Mouse (Mus musculus): Measurements from ENCODE around the gene Rasgef1a. TPM values are rescaled to one million over a fixed set of nuclear protein-coding genes. Genes with fewer than 3 reads are reported as not detected.
A peak's percentile ranks its signal among the peaks of the same experiment; 100 is the strongest.

Rasgef1a gene
- polyA plus RNA-seq, 1 experiment from 2014 or later, result 1.4 TPM

DNA sequence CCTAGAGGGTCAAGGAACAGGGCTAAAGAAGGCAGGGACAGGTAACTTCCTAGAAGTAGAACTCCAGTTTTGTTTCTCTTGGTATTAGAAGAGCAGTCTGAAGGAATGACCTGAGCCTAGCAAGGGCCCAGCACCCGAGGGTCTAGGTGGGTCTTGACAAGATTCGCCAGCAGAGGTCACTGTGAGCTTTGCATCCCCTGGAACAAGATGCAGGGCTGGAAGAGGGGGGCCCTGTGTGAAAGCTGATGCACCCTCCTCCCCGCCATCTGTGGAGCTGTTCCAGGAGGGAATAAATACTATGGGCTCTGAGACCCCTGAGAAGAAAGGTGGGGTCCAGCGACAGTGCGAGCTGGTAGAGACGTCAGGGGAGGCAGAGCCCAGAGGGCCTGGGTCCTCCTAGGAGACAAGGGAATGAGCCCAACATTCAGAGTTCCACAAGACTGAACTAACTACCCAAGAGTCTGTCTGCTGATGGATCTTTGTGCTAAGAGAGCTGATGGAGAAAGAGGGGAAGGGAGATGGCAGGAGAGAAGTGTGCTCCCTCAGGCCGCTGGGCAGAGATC, 53.8 kb downstream of the Rasgef1a start:
- H3K9me3 ChIP-seq, result no peaks in the 10 kb centered on the region
- H3K27me3 ChIP-seq, result peaks cover 27% of the 10 kb centered on the region
- ATAC-seq, result peak; percentile 41
- peaks cover 24% of the 10 kb centered on the region for H3K4me1 ChIP-seq (replicated peaks)
- H3K27ac ChIP-seq, result no peak overlapping the region
- WGBS, result 15% methylated on average over 7 of the region's 7 CpGs
- H3K9ac ChIP-seq (replicated peaks), result peak overlapping the region; percentile 71; the same call in 1 of the 2 replicates
- H3K4me2 ChIP-seq (replicated peaks), result peak overlapping the region; percentile 99
- H3K4me3 ChIP-seq (replicated peaks), result no peak overlapping the region
- H3K36me3 ChIP-seq, result no peaks in the 10 kb centered on the region

DNA sequence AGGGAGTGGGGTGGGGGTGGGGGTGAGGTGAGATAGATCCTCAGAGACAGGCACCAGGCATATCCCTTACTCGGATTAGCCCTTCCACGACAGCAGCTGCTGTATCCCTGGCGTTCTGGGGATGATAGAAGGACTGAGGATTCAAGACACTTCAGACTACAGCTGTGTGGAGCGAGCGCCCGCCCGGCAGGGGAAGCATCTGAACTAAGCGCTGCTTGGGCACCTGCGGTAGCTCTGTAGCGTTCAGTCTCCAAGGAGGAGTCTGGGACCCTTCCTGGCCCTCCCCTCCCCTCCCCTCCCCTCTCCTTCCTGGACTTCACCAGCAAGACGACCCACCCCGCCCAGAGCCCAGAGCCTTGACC, 54.6 kb downstream of the Rasgef1a start:
- Histone ChIP-seq H3K27me3 (peaks cover 27% of the 10 kb centered on the region), H3K9me3 (no peaks in the 10 kb centered on the region), H3K4me1 (replicated peaks) (peaks cover 24% of the 10 kb centered on the region), H3K9ac (replicated peaks) (peak overlapping the region; percentile 71), H3K36me3 (no peaks in the 10 kb centered on the region), H3K4me2 (replicated peaks) (peak overlapping the region; percentile 99), H3K4me3 (replicated peaks) (peak overlapping the region; percentile 52), H3K27ac (no peak overlapping the region)
- 0% methylated on average over 12 of the region's 12 CpGs for WGBS
- ATAC-seq, result peak; percentile 77

DNA sequence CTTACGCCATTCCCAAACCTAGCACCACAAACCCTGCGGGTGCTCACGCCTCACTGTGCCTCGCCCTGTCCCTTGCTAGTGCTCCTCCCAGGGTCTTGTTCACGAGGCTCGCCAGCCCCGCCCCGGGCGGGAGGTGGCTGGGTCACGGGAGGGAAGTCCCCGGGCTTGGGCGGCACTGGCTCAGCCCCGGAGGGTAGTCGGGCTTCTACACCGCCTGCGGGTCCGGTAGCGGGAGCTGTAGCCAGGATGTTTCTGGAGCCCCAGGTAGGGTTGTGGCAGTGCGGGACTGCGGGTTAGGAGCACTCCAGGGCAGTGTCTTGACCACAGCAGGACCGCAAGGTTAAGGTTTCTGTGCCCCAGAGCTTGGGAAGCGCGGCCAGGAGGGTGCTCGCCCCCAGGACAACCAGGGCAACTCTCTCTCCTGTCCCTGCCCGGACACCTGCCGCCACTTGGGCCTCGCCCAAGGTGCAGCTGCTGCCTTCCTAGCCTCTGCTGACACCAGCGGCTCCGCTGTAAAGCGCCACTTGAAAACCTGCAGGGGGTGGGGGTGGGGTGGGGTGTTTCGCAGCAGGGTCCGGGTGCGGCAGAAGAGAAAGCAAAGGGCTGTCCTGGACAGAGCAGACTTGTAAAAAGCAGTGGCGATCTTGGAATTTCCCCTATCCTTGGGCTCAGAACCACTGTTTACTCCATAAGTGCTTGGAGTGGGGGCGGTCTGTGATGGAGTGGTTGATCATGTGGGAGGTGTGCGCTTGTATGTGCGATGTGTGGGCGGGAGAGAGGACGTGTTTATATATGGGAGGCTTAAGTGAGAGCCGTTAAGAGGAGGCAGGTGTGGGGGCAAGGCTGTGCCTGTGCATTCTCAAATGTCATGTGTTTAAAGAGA, 55.2 kb downstream of the Rasgef1a start:
- Histone ChIP-seq H3K4me3 (replicated peaks) (peak overlapping the region; percentile 52), H3K27ac (no peak overlapping the region), H3K4me2 (replicated peaks) (peak overlapping the region; percentile 99), H3K9me3 (no peaks in the 10 kb centered on the region), H3K4me1 (replicated peaks) (peaks cover 24% of the 10 kb centered on the region), H3K27me3 (peaks cover 27% of the 10 kb centered on the region), H3K36me3 (no peaks in the 10 kb centered on the region), H3K9ac (replicated peaks) (peak overlapping the region; percentile 71)
- peak; percentile 74 for ATAC-seq
- 2% methylated on average over 40 of the region's 40 CpGs for WGBS

DNA sequence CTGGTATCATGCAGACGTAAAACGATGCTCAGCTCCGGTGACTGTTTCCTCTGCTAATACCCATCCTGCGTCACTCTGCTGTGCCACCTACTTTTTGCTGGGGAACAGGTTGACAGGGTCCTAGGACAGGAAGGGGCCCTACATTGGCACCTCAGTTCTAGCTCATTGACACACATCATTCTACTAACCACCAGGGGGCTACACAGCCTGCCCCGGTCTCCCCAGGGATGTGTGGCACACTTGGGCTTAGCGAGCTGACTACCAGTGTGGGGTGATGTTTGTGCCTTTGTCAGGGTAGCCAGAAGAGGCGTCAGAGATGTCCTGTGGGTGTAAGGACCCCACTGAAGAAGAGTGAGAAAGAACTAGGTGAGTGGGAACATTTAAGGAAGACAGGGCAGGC, 56.5 kb downstream of the Rasgef1a start:
- ATAC-seq, result no peak
- Histone ChIP-seq H3K9me3 (no peaks in the 10 kb centered on the region), H3K27me3 (peaks cover 27% of the 10 kb centered on the region), H3K27ac (no peak overlapping the region), H3K4me1 (replicated peaks) (peaks cover 24% of the 10 kb centered on the region), H3K4me3 (replicated peaks) (no peak overlapping the region), H3K36me3 (no peaks in the 10 kb centered on the region), H3K9ac (replicated peaks) (no peak overlapping the region), H3K4me2 (replicated peaks) (no peak overlapping the region)
- 72% methylated on average over 7 of the region's 7 CpGs for WGBS

DNA sequence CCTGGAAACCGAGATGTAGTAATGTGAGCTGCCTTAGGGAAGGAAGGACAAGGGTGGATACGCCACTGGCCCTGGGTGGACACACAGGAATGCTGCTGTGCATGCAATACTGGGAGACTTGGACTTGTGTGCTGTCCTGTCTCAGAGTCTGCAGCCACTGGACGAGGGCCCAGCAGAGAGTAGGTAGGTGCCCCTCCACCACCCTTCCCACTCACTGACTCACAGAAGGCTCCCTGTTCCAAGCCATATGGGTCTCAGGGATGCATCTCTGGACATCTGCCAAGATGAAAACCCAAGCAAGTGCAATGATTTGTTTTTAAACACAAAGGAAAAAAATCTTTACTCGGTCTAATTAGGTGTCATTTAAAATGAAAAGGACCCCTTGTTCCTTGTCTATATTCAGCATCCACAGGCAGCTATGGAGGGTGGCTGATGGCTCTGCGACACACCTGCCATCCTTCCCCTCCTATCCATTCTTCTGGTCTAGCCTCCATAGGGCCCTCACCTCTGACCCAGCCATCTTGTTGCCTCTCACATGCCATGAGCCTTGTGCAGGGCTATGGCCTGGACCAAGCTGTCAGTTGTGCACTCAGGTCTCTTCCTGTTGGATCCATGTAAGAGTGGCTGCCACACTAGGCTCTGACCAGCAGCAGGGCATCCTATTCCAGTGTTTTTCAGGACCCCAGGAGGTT, 59.2 kb downstream of the Rasgef1a start:
- WGBS, result 78% methylated on average over 5 of the region's 5 CpGs
- ATAC-seq, result no peak

DNA sequence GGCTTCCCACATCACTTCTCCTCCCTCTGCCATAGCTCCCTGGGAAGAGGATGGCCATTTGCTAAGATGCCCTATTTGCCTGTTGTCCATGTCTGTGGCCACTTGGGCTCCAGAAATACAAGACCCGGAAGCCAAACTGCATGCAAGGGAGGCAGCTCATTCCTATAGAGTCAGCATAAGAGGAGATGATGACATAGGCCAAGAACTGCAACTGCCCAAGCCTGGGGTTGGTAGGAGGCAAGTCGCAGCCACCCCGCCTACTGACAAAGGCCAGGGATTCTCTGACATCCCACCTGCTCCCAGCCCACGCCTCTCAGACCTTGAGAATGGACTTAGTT, 59.7 kb downstream of the Rasgef1a start:
- 87% methylated on average over 4 of the region's 4 CpGs for WGBS
- H3K27me3 ChIP-seq, result peaks cover 20% of the 10 kb centered on the region

More for the DNA sequence above, 59.2 kb downstream of the Rasgef1a start:
- H3K9ac ChIP-seq (replicated peaks), result no peak overlapping the region
- no peak overlapping the region for H3K27ac ChIP-seq
- H3K4me2 ChIP-seq (replicated peaks), result no peak overlapping the region
- peaks cover 21% of the 10 kb centered on the region for H3K4me1 ChIP-seq (replicated peaks)
- H3K4me3 ChIP-seq (replicated peaks), result no peak overlapping the region
- no peaks in the 10 kb centered on the region for H3K9me3 ChIP-seq
- peaks cover 21% of the 10 kb centered on the region for H3K27me3 ChIP-seq
- no peaks in the 10 kb centered on the region for H3K36me3 ChIP-seq

DNA sequence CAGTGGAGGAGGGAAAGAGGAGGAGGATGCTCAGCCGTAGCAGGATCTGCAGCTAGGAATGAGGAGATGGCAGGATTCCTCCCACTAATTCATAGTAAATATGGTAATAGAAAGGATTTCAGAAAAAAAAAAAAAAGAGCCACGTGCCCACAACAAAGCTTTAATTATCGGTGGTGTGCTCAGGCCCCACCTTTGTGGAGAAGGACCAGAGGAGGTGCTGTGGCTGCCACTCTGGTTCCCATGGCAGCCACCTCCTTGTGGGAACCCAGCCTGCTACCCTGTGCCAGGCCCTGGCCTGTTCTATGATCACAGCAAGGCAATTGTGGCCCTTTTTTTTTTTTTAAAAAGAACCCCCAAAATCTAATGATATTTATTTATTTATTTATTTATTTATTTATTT, 60.2 kb downstream of the Rasgef1a start:
- H3K4me2 ChIP-seq (replicated peaks), result no peak overlapping the region
- no peak overlapping the region for H3K4me3 ChIP-seq (replicated peaks)
- ATAC-seq, result no peak
- H3K9me3 ChIP-seq, result no peaks in the 10 kb centered on the region
- no peak overlapping the region for H3K9ac ChIP-seq (replicated peaks)
- peaks cover 11% of the 10 kb centered on the region for H3K4me1 ChIP-seq (replicated peaks)
- no peaks in the 10 kb centered on the region for H3K36me3 ChIP-seq
- 52% methylated on average over 3 of the region's 3 CpGs for WGBS
- H3K27me3 ChIP-seq, result peaks cover 20% of the 10 kb centered on the region
- H3K27ac ChIP-seq, result no peak overlapping the region

More for the DNA sequence above, 59.7 kb downstream of the Rasgef1a start:
- H3K9me3 ChIP-seq, result no peaks in the 10 kb centered on the region
- H3K9ac ChIP-seq (replicated peaks), result no peak overlapping the region
- H3K4me2 ChIP-seq (replicated peaks), result no peak overlapping the region
- no peak overlapping the region for H3K4me3 ChIP-seq (replicated peaks)
- no peaks in the 10 kb centered on the region for H3K36me3 ChIP-seq
- no peak overlapping the region for H3K27ac ChIP-seq
- peaks cover 16% of the 10 kb centered on the region for H3K4me1 ChIP-seq (replicated peaks)
- ATAC-seq, result no peak

DNA sequence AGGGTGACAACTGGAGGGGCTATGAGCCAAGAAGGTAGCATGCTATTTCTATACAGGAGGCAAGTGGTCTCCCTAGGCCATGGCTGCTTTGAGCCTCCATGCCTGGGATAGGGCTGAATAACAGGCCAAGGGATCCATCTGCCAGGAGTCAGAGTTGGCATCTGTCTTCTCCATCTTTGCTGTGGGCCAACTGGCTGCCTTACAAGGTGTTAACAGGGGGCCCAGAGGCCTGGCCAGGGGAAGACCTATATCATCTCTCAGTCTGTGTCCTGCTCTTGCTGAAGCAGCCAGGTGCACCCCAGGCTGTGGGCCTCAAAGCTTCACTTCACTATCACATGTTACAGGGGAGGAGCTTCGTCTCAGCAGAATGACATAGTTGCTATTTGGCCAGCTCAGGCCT, 60.9 kb downstream of the Rasgef1a start:
- no peak overlapping the region for H3K27ac ChIP-seq
- 78% methylated on average over 1 of the region's 1 CpGs for WGBS
- H3K4me1 ChIP-seq (replicated peaks), result peaks cover 4% of the 10 kb centered on the region
- H3K9ac ChIP-seq (replicated peaks), result no peak overlapping the region
- no peak overlapping the region for H3K4me3 ChIP-seq (replicated peaks)
- H3K36me3 ChIP-seq, result no peaks in the 10 kb centered on the region
- ATAC-seq, result no peak
- H3K27me3 ChIP-seq, result peaks cover 13% of the 10 kb centered on the region
- H3K9me3 ChIP-seq, result no peaks in the 10 kb centered on the region
- no peak overlapping the region for H3K4me2 ChIP-seq (replicated peaks)

DNA sequence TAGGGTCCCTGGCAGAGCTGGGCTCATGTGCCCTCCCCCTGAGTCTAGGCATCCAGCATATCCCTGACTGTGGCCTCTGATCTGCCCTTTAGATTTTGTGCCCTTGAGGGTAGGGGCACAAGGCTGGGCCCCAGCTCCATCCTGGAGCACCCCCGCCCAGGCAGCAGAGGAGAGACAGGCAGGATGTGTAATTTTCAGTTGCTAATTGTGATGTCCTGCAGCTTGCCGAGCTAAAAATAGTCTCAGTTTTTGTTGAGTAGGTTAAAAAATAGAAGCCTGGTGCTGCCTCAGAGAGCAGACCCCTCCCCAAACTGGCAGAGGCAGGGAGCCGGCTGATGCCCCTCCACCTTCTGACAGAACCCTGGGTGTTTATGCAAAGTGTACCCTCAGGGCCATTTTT, 62.9 kb downstream of the Rasgef1a start:
- no peaks in the 10 kb centered on the region for H3K9me3 ChIP-seq
- no peak; the same call in 1 of the 2 replicates for ATAC-seq
- H3K4me1 ChIP-seq (replicated peaks), result peaks cover 6% of the 10 kb centered on the region
- no peak overlapping the region for H3K27ac ChIP-seq
- no peak overlapping the region for H3K4me3 ChIP-seq (replicated peaks)
- WGBS, result 64% methylated on average over 3 of the region's 3 CpGs
- no peaks in the 10 kb centered on the region for H3K27me3 ChIP-seq
- no peak overlapping the region for H3K4me2 ChIP-seq (replicated peaks)
- H3K9ac ChIP-seq (replicated peaks), result no peak overlapping the region
- H3K36me3 ChIP-seq, result no peaks in the 10 kb centered on the region

DNA sequence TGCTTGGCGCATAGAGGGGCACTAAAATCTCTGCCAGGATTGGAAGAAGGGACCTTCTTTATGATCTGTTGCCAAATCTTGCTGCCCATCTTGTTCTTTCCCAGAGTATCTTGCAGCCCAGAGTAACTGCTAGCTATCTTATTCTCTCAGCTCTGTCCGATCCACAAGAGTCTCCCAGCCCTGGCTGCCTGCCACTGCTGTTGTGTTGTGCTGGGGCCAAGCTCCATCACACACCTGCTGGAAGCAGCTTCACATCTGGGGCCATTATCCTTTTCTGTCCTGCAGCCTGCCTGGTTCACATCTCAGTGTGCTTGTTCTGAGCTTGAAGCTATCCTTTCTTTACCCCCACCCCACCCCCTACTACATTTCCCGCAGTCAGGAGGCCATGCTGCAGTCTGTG, 65.0 kb downstream of the Rasgef1a start:
- H3K36me3 ChIP-seq, result no peaks in the 10 kb centered on the region
- WGBS, result 82% methylated on average over 3 of the region's 3 CpGs
- no peaks in the 10 kb centered on the region for H3K9me3 ChIP-seq
- H3K4me2 ChIP-seq (replicated peaks), result no peak overlapping the region
- ATAC-seq, result no peak
- H3K9ac ChIP-seq (replicated peaks), result no peak overlapping the region
- peaks cover 17% of the 10 kb centered on the region for H3K4me1 ChIP-seq (replicated peaks)
- H3K27ac ChIP-seq, result no peak overlapping the region
- H3K4me3 ChIP-seq (replicated peaks), result no peak overlapping the region
- no peaks in the 10 kb centered on the region for H3K27me3 ChIP-seq

DNA sequence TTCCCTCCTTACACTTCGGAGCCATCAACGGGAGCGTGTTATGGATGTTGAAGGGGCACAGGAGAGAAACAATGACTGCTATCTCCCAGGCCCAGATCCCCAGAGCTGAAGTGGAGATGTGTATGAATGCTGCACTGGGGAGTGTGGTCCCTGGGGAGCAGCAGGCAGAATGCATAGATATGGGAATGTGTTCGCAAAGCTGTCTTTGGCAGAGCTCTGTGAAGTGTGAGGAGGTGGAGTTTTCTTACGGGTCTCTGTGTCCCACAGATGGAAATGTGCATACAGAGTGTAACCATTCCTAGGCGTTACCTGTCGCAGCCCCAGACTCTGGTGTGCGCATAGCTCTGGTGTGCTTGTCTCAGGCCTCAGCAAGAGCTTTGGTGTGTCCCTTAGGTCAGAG, 65.5 kb downstream of the Rasgef1a start:
- WGBS, result 88% methylated on average over 8 of the region's 8 CpGs
- H3K27me3 ChIP-seq, result no peaks in the 10 kb centered on the region
- H3K27ac ChIP-seq, result no peak overlapping the region
- H3K4me1 ChIP-seq (replicated peaks), result peaks cover 17% of the 10 kb centered on the region
- H3K9me3 ChIP-seq, result no peaks in the 10 kb centered on the region
- no peaks in the 10 kb centered on the region for H3K36me3 ChIP-seq
- H3K4me2 ChIP-seq (replicated peaks), result no peak overlapping the region
- no peak overlapping the region for H3K9ac ChIP-seq (replicated peaks)
- H3K4me3 ChIP-seq (replicated peaks), result no peak overlapping the region
- no peak for ATAC-seq

DNA sequence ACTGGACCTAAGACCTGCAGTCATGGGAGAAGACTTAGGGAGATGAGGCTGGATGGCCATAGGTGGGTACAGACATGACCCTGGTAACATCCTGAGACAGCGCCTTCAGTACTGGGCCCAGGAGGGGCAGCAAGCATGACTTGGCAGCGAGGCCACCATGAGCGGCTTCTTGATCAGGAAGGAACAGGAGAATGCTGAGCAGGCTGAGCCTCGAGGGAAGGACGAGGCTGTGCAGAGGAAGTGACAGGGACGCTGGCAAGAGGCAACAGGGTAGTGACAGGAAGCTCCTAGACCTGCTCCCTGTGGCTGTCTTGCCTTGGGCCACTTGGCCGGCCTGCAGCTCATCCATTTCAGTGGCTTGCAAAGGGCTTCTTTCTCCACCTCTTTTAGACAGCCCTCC, 66.2 kb downstream of the Rasgef1a start:
- ATAC-seq, result no peak
- Histone ChIP-seq H3K4me1 (replicated peaks) (peaks cover 17% of the 10 kb centered on the region), H3K36me3 (no peaks in the 10 kb centered on the region), H3K9ac (replicated peaks) (no peak overlapping the region), H3K4me3 (replicated peaks) (no peak overlapping the region), H3K27ac (no peak overlapping the region), H3K27me3 (no peaks in the 10 kb centered on the region), H3K4me2 (replicated peaks) (no peak overlapping the region), H3K9me3 (no peaks in the 10 kb centered on the region)
- WGBS, result 86% methylated on average over 7 of the region's 7 CpGs
